Mouse (Mus musculus) kidney, embryonic 14.5 days (tissue): ENCODE results near the gene Prdm2. TPM values are rescaled to one million over a fixed set of nuclear protein-coding genes. Genes with fewer than 3 reads are reported as not detected.

Source experiments
- ATAC-seq: fragments of 200-750 bp; cut with Nextera tagmentation; 2 replicates; pipeline ENCODE4 v1.8.0; 2017; ENCODE audit warnings: moderate number of reproducible peaks, mild to moderate bottlenecking, moderate TSS enrichment, moderate library complexity; ENCODE audit not compliant: low FRiP score, low TSS enrichment
- H3K27ac ChIP-seq: fragments of 300-500 bp; sonication (generic); 2 replicates; pipeline ENCODE4 v1.5.1; 2014; ENCODE audit warnings: low read depth, mild to moderate bottlenecking, low read length, moderate library complexity, mixed read lengths
- H3K27me3 ChIP-seq: fragments of 300-500 bp; sonication (generic); 2 replicates; pipeline ENCODE4 v1.6.1; 2014; ENCODE audit warnings: mild to moderate bottlenecking, low read length; ENCODE audit not compliant: control insufficient read depth, insufficient read depth
- H3K36me3 ChIP-seq: fragments of 300-500 bp; sonication (generic); 2 replicates; pipeline ENCODE4 v1.6.1; 2014; ENCODE audit warnings: low read length, mixed read lengths; ENCODE audit not compliant: control insufficient read depth, insufficient read depth
- H3K4me1 ChIP-seq: fragments of 300-500 bp; sonication (generic); 2 replicates; pipeline ENCODE4 v1.6.1; 2014; ENCODE audit warnings: low read length, mixed read lengths; ENCODE audit not compliant: control insufficient read depth, insufficient read depth
- H3K4me2 ChIP-seq: fragments of 300-500 bp; sonication (generic); replicated peaks from 2 replicates; pipeline ENCODE4 v1.6.1; 2014; ENCODE audit warnings: low read depth, mild to moderate bottlenecking, low read length
- H3K4me3 ChIP-seq: fragments of 300-500 bp; sonication (generic); 2 replicates; pipeline ENCODE4 v1.5.1; 2014; ENCODE audit warnings: mild to moderate bottlenecking, low read length
- H3K9ac ChIP-seq: fragments of 300-500 bp; sonication (generic); 2 replicates; pipeline ENCODE4 v1.6.1; 2014; ENCODE audit warnings: low read depth, mild to moderate bottlenecking, low read length, moderate library complexity
- H3K9me3 ChIP-seq: fragments of 300-500 bp; sonication (generic); 2 replicates; pipeline ENCODE4 v1.6.1; 2016; ENCODE audit warnings: low read length; ENCODE audit not compliant: control insufficient read depth
- WGBS: fragments of 180-500 bp; shearing (Covaris S2); extraction: QIAGEN DNeasy Blood & Tissue Kit; methylation state at CpG from one replicate; pipeline ENCODE4 v1.1.7; 2014; 5-methylcytosine and 5-hydroxymethylcytosine counted together
- polyA plus RNA-seq: library from polyadenylated mRNA; unstranded; fragments of >200 nt; fragmentation: Nextera tagmentation; extraction: Ambion mirVana; gene quantifications from 2 replicates; pipeline ENCODE4 v1.2.1, GENCODE M21; 2014

Gene Prdm2
- 11.0 and 15.8 TPM in 2 replicates for polyA plus RNA-seq

DNA sequence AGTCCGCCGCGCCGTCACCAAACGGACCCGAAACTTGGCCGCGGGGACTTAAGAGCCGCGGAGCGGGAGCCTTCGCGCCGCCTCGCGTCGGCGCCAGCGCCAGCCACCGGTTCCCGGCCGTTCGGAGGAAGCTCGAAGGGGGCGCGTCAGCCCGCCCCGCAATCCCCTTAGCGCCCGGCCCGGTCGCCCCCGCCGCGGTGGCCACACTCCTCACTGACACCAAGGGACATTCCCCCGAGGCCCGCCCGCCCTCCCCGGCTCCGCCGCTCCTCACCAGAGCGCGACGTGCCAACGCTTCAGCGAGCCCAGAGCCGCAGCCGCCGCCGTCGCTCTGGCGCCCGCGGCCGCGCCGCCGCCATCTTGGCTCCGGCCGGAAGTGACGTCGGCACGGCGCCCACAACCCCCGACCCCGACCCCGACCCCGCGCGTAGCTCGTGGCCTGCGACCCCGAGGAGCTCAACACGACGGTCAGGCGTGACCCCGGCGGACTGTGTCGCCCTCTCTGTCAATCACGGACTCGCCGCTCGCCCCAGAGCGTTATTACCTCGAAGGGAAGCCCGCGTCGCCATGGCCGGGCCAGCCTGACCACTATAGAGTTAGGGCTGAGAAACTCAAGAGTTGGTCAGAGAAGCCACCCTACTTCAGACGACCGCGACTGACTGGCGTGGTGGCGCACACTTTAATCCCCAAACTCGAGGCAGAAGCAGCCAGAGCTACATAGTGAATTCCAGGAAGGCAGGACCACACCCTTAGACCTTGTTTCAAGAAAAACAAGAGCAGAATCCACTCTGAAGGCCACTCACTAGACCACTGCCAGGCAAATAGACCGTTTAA is at the start of gene Prdm2:
Gene Prdm2 (minus strand): TSS at position 655 of the 834 bp plus-strand sequence.
- peak within 1 kb of the TSS; percentile 84 for H3K27ac ChIP-seq
- peak within 1 kb of the TSS; percentile 86 for H3K4me2 ChIP-seq
- H3K4me1 ChIP-seq: peaks cover 8% of the 10 kb centered on the region
- WGBS: 2% methylated on average over 93 of the region's 96 CpGs
- H3K4me3 ChIP-seq: peak within 1 kb of the TSS; percentile 87
- no peaks in the 10 kb centered on the region for H3K9me3 ChIP-seq
- peak within 1 kb of the TSS; percentile 97 for H3K9ac ChIP-seq
- no peaks in the 10 kb centered on the region for H3K36me3 ChIP-seq
- peak; percentile 89 for ATAC-seq
- H3K27me3 ChIP-seq: no peaks in the 10 kb centered on the region

DNA sequence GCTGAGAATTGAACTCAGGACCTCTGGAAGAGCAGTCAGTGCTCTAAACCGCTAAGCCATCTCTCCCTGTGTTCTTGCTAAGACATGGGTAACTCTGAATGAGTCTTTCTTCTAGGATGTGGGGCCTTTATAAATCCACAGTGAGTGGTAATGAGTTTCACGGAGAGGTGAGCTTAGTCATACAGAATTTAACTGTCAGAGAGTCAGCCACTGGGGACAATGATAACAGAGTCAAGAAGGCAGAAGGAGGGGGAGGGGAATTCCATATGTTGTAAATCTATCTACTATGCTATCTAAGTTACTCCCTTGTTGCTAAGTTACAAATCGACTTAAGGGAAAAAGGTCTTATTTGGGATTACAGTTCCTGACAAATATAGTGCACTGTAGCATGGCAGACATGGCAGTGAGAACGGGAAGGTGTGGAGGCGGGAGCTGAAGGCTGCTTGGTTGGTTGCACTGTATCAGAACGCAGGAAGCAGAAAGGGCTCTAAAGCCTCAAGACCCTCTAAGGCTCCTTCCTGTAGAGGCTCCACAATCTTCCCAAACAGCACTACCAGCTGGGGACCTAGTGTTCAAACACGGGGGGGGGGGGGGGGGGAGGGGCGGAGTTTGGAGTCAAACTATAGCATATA is 47.0 kb upstream of the Prdm2 start:
- H3K9ac ChIP-seq: no peak overlapping the region
- no peaks in the 10 kb centered on the region for H3K27me3 ChIP-seq
- H3K4me3 ChIP-seq: no peak overlapping the region
- no peaks in the 10 kb centered on the region for H3K36me3 ChIP-seq
- no peak overlapping the region for H3K27ac ChIP-seq
- H3K9me3 ChIP-seq: no peaks in the 10 kb centered on the region
- peak; percentile 49 for ATAC-seq
- H3K4me2 ChIP-seq: no peak overlapping the region; the same call in 1 of the 2 replicates
- H3K4me1 ChIP-seq: peaks cover 17% of the 10 kb centered on the region; the same call in 1 of the 2 replicates
- 25% methylated on average over 7 of the region's 8 CpGs for WGBS

DNA sequence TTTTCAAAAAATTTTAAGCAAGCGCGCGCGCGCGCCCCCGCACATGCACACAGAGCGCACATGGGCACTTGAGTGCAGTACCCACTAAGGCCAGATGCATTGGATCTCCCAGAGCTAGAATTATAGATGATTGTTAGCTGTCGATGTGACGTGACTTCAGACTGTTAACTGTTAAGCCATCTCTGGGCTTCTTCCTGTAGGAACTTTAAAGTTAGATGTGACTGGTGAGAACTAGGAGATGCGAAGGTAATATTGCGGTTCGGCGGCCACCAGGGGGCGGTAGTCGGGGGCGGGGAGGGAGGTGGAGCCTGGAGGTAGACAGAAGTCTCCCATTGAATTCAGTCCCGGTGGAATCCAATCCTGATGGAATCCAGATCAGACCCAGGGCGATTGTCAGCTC is 45.7 kb upstream of the Prdm2 start:
- Histone ChIP-seq H3K27ac (no peak overlapping the region), H3K4me1 (peaks cover 17% of the 10 kb centered on the region; the same call in 1 of the 2 replicates), H3K9ac (no peak overlapping the region), H3K4me3 (peak overlapping the region; percentile 4; the same call in 1 of the 2 replicates), H3K36me3 (no peaks in the 10 kb centered on the region), H3K9me3 (no peaks in the 10 kb centered on the region), H3K4me2 (peak overlapping the region; percentile 36), H3K27me3 (no peaks in the 10 kb centered on the region)
- ATAC-seq: peak; percentile 25; the same call in 1 of the 2 replicates
- 36% methylated on average over 19 of the region's 19 CpGs for WGBS

DNA sequence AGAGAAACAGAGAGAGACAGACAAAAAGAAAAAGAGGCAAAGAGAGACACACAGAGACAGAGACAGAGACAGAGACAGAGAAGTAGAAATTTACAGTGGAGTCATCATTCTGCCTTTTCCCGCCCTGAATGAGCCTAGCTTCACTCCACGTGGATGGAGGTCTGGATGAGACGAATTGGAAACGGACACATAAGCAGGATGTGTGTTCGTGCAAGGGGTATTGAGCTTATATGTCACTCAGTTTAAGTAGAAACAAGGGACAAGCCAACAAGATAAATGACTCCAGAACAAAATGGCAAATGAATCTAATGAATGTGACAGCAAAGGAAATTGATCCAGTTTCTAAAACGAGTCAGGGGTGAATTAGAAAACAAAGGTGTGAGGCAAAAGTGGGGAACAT is 45.2 kb upstream of the Prdm2 start:
- WGBS: 21% methylated on average over 6 of the region's 6 CpGs
- ATAC-seq: no peak
- Histone ChIP-seq H3K9ac (no peak overlapping the region), H3K27ac (no peak overlapping the region), H3K4me3 (no peak overlapping the region), H3K4me2 (no peak overlapping the region; the same call in 1 of the 2 replicates), H3K27me3 (no peaks in the 10 kb centered on the region), H3K9me3 (no peaks in the 10 kb centered on the region), H3K4me1 (peaks cover 17% of the 10 kb centered on the region; the same call in 1 of the 2 replicates), H3K36me3 (no peaks in the 10 kb centered on the region)

DNA sequence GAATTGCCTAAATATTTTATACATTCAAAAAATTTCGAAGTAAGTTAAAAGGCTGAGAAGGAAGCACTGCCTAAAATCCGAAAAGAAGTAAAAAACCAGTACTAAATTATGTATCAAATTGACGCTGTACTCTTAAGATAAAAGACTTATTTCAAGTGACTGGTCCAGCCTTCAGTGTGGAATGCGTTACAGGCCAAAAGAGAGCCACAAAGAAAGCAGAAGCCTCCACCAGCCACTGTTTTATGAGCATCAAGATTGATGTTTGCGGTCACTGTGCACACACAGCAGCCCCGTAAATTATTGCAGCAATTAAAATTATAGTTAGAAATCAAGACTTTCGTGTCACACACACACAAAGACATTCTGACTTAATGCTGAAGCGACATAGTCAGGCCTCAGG is 42.7 kb upstream of the Prdm2 start:
- Histone ChIP-seq H3K4me2 (no peak overlapping the region), H3K4me1 (peaks cover 17% of the 10 kb centered on the region; the same call in 1 of the 2 replicates), H3K9me3 (no peaks in the 10 kb centered on the region; the same call in 1 of the 2 replicates), H3K36me3 (no peaks in the 10 kb centered on the region), H3K4me3 (no peak overlapping the region), H3K9ac (no peak overlapping the region), H3K27me3 (no peaks in the 10 kb centered on the region), H3K27ac (no peak overlapping the region)
- WGBS: 28% methylated on average over 8 of the region's 8 CpGs
- ATAC-seq: no peak; the same call in 1 of the 2 replicates

DNA sequence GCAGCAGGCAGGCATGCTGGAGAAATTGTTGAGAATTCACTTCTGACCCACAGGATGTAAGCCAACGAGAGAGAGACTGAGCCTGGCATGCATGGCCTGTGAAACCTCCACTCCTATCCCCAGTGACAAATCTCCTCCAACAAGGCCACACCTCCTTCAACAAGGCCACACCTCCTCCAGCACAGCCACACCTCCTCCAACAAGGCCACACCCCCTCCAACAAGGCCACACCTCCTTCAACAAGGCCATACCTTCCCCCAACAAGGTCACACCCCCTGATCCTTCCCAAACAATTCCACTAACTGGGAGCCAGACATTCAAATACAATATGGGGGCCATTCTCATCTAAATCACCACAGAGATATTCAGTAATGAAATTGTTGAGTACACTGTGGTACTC is 40.6 kb upstream of the Prdm2 start:
- Histone ChIP-seq H3K9me3 (no peaks in the 10 kb centered on the region; the same call in 1 of the 2 replicates), H3K4me3 (no peak overlapping the region), H3K4me1 (peaks cover 7% of the 10 kb centered on the region; the same call in 1 of the 2 replicates), H3K4me2 (no peak overlapping the region), H3K27ac (no peak overlapping the region), H3K36me3 (no peaks in the 10 kb centered on the region), H3K9ac (no peak overlapping the region), H3K27me3 (no peaks in the 10 kb centered on the region)
- 83% methylated on average over 1 of the region's 1 CpGs for WGBS
- ATAC-seq: no peak

DNA sequence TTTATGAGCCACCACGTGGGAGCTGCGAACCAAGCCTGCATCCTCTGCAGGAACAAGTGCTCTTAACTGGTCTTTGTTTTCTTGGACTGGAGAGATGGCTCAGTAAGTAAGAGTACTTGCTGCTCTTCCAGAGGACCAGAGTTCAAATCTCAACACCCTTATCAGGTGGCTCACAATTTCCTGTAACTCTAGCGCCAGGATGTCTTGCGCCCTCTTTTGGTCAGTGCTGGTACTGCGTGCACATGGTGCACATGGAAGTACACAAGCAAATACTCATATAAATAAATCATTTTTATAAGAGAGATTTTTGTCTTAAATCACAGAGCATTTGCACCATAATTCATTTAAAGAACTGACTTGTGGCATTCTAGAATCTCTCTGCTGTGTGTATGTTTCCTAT is 35.3 kb upstream of the Prdm2 start:
- no peaks in the 10 kb centered on the region for H3K36me3 ChIP-seq
- 79% methylated on average over 5 of the region's 5 CpGs for WGBS
- no peak overlapping the region for H3K27ac ChIP-seq
- H3K27me3 ChIP-seq: no peaks in the 10 kb centered on the region
- H3K4me1 ChIP-seq: no peaks in the 10 kb centered on the region
- H3K4me2 ChIP-seq: no peak overlapping the region
- no peaks in the 10 kb centered on the region; the same call in 1 of the 2 replicates for H3K9me3 ChIP-seq
- ATAC-seq: no peak
- H3K9ac ChIP-seq: no peak overlapping the region
- H3K4me3 ChIP-seq: no peak overlapping the region

DNA sequence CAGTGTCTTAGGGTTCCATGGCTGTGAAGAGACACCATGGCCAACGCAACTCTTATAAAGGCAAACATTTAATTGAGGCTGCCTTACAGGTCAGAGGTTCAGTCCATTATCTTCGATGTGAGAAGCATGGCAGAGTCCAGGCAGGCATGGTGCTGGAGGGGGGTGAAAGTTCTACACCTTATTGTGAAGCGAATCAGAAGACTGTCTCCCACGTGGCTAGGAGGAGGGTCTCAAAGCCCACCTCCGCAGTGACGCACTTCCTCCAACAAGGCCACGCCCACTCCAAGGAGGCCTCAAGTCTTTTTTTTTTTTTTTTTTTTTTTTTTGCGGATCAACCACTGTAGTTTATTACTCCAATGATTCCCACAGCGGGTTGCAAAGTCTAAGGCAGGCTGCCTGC is 28.5 kb upstream of the Prdm2 start:
- Histone ChIP-seq H3K36me3 (no peaks in the 10 kb centered on the region), H3K4me1 (no peaks in the 10 kb centered on the region), H3K9ac (no peak overlapping the region), H3K4me3 (no peak overlapping the region), H3K4me2 (no peak overlapping the region), H3K27me3 (no peaks in the 10 kb centered on the region), H3K9me3 (no peaks in the 10 kb centered on the region), H3K27ac (no peak overlapping the region)
- WGBS: 81% methylated on average over 8 of the region's 9 CpGs
- ATAC-seq: no peak
